Mouse (Mus musculus) 416B (cell line): ENCODE results near the gene Phf12.

Source experiments
- DNase-seq: peaks from one replicate; pipeline ENCODE4 v3.0.0; 2011; ENCODE audit warnings: low read depth

Gene Phf12

GRCm38 (mm10) chr11:78073577-78074276 is 91.2 kb downstream of the Phf12 start:
- DNase-seq, result no peak

GRCm38 (mm10) chr11:78074277-78074652 is 91.7 kb downstream of the Phf12 start:
- DNase-seq, result no peak

GRCm38 (mm10) chr11:78074666-78075065 is 92.1 kb downstream of the Phf12 start:
- no peak for DNase-seq
